Mouse (Mus musculus): ENCODE data around the gene Fbrsl1.

The Fbrsl1 gene

GRCm38 (mm10) chr5:110448436-110449134 lies at the start of gene Fbrsl1:
Gene Fbrsl1, minus strand, starts transcription at chr5:110448503.
- peak; percentile 100 for DNase-seq

GRCm38 (mm10) chr5:110498071-110498470 lies 49.8 kb upstream of the Fbrsl1 start:
- DNase-seq = no peak

- peak; percentile 96 for DNase-seq
These were observed 49.3 kb upstream of the Fbrsl1 start for GRCm38 (mm10) chr5:110497556-110497955.

- no peak for DNase-seq
These were observed 46.7 kb upstream of the Fbrsl1 start for GRCm38 (mm10) chr5:110495051-110495450.

GRCm38 (mm10) chr5:110494396-110494795 lies 46.1 kb upstream of the Fbrsl1 start:
- no peak for DNase-seq

GRCm38 (mm10) chr5:110493785-110494184 lies 45.5 kb upstream of the Fbrsl1 start:
- peak; percentile 96 for DNase-seq

GRCm38 (mm10) chr5:110489639-110490038 lies 41.3 kb upstream of the Fbrsl1 start:
- DNase-seq = no peak

- DNase-seq = no peak
These were observed 39.6 kb upstream of the Fbrsl1 start for GRCm38 (mm10) chr5:110487943-110488342.

GRCm38 (mm10) chr5:110486674-110487334 lies 38.5 kb upstream of the Fbrsl1 start:
- DNase-seq = no peak

- no peak for DNase-seq
These were observed 36.4 kb upstream of the Fbrsl1 start for GRCm38 (mm10) chr5:110484711-110485110.

GRCm38 (mm10) chr5:110479228-110479627 lies 30.9 kb upstream of the Fbrsl1 start:
- no peak for DNase-seq

GRCm38 (mm10) chr5:110474156-110474555 lies 25.9 kb upstream of the Fbrsl1 start:
- no peak for DNase-seq

- no peak for DNase-seq
These were observed 24.5 kb upstream of the Fbrsl1 start for GRCm38 (mm10) chr5:110472834-110473233.

GRCm38 (mm10) chr5:110471981-110472476 lies 23.7 kb upstream of the Fbrsl1 start:
- DNase-seq = no peak

- no peak for DNase-seq
These were observed 23.0 kb upstream of the Fbrsl1 start for GRCm38 (mm10) chr5:110471285-110471684.

- DNase-seq = no peak
These were observed 21.1 kb upstream of the Fbrsl1 start for GRCm38 (mm10) chr5:110469227-110469925.

GRCm38 (mm10) chr5:110468296-110468695 lies 20.0 kb upstream of the Fbrsl1 start:
- no peak for DNase-seq

- no peak for DNase-seq
These were observed 19.4 kb upstream of the Fbrsl1 start for GRCm38 (mm10) chr5:110467725-110468124.

- DNase-seq = peak; percentile 94
These were observed 18.5 kb upstream of the Fbrsl1 start for GRCm38 (mm10) chr5:110466531-110467424.

- DNase-seq = no peak
These were observed 14.3 kb upstream of the Fbrsl1 start for GRCm38 (mm10) chr5:110462646-110463045.

GRCm38 (mm10) chr5:110458936-110459335 lies 10.6 kb upstream of the Fbrsl1 start:
- peak; percentile 95 for DNase-seq

- no peak for DNase-seq
These were observed 7.0 kb upstream of the Fbrsl1 start for GRCm38 (mm10) chr5:110455272-110455671.

- DNase-seq = peak; percentile 93
These were observed 991 bp upstream of the Fbrsl1 start for GRCm38 (mm10) chr5:110449294-110449693.

Data from heart, adult 11 months (tissue).